Mouse (Mus musculus): ENCODE data around the gene Prpsap1.

DNA sequence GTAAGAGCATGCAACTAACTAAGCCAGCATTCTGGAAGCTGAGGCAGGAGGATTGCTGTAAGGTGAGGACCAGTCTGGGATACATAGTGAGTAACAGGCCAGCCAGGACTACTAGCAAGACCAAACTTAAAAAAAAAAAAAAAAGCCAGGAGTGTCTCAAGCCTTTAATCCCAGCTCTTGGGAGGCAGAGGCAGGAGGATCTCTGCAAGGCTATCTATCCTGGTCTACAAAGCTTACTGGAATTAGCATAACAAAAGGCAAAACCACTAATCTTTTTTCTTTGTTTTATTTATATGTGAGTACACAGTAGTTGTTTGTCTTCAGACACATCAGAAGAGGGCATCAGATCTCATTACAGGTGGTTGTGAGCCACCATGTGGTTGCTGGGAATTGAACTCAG lies 5.8 kb downstream of the Prpsap1 start:
- TF ChIP-seq CTCF (IDR thresholded peaks at IDR 0.05; ENCODE audit: extremely low read depth, insufficient read length, insufficient replicate concordance, low read depth, low read length), result no peak
- TF ChIP-seq POLR2A (IDR thresholded peaks at IDR 0.05; ENCODE audit: low read depth, low read length), result no peak

Data from small intestine, adult 2 months (tissue).